Mouse (Mus musculus): ENCODE results near the gene Mrgprh.
"Not testable (repeated sequence)": the region's sequence is repeated elsewhere in the genome, so short reads cannot be mapped to it uniquely, and the experiment has no call there.

Mrgprh gene

DNA sequence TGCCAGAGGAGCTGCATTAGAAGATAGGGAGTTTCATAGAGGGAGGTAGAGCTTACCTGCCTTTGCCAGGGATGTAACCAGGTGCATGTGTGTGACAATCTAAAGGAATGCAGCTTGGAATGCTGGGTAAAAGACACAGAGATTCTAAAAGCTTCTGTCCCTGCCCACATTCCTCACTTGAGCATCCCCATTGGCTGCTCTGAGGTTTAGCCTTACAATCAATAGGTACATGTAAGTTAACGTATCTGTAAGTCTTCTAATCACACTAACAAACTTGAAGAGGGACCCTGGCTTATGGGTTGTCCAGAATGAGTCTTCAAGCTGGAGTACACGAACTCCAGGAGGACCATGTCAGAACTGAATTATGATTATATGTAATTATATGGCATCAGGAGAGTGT, 7.8 kb upstream of the Mrgprh start, which contains the start of gene Mas1:
Gene Mas1, minus strand, starts transcription at position 101 of the 400 bp plus-strand sequence.
- DNase-seq (ENCODE audit: low read depth, low spot score) = no peak

DNA sequence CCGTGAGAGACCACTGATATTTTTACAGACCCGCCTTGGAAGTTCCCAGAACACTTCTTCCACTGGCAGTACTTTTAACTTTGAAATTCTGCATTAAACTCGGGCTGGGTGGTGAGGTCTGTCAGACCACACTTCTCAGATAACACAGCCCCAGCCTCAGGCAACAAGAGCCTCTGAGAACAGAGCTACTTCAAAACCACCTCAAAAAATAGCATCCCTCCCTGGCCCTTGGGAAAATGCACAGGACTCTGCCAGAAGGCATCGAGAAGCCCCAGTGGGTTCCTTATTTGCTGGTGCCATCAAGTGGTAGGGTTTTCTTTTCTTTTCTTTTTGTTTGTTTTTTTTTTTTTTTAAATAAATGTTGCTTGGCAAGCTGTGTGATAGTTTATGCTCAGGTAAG, 7.2 kb upstream of the Mrgprh start:
- no peak for DNase-seq (ENCODE audit: low read depth, low spot score)

DNA sequence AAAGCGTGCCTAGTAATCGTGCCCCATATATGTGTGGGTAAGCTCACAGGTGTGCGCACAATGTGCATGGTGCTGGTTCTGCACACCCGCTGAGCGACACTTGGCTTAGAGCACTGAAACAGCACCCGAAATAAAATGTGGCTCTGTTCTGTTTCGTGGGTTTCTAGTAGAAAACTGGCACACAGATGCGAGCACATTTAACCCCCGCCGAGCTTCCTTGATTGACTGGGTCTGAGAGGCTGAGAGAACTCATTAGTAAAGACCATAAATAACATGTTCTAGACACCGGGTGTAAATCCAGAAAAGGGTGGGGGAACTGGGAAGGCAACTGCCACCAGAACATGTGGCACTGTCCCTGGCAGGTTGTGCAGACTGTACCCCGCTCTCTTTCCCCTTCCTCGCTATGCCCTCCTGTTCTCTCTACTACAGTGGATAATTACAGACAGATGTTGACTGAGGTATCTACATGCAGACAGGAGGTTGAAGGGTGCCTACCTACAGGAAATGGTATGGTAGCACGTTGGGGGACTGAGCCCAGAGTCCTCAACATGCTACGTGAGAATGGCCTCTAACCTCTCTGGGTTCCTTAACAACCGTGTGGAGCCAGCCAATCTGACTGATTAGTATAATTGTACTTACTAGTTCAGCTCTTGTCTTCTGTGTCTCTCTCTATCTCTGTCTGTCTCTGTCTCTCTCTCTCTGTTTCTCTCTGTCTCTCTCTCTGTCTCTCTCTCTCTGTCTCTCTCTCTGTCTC, 3.4 kb upstream of the Mrgprh start:
- DNase-seq (ENCODE audit: low read depth, low spot score) = no peak

GRCm38 (mm10) chr17:12880178-12880577, 4.3 kb downstream of the Mrgprh start:
- peak; percentile 69 for DNase-seq (ENCODE audit: low read depth, low spot score)

DNA sequence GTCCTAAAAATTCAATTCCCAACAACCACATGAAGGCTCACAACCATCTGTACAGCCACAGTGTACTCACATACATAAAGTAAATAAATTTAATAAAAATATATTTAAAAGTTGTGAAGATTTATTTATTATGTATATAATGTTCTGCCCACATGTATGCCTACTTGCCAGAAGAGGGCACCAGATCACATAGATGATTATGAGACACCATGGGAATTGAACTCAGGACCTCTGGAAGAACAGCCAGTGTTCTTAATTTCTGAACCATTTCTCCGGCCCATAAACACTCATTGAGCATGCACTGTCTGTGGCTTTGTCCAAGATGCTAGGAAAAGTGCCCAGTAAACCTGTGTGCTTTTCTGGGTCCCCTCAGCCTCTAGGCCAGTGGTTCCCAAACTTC, 5.4 kb downstream of the Mrgprh start:
- DNase-seq (ENCODE audit: low read depth, low spot score) = no peak

DNA sequence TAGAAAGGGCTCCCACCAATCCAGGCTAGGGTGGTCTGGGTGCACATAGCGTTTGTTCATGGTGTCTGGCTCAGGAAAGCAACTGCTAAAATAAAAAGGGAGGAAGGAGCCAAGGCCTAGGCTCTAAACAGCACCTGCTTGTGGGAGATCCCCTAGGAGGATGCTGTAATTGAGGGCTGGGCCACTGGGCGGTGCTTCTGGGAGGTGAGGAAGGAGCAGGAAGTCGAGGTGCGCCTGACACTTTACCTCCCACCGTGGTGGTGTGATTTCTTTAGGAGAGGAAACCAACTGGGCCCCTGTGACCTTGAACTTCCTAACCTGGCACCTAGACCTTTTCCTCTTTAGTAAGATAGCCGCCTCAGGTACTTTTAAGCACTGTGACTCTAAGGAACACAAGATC, 10.8 kb downstream of the Mrgprh start:
- DNase-seq (ENCODE audit: low read depth, low spot score) = no peak

DNA sequence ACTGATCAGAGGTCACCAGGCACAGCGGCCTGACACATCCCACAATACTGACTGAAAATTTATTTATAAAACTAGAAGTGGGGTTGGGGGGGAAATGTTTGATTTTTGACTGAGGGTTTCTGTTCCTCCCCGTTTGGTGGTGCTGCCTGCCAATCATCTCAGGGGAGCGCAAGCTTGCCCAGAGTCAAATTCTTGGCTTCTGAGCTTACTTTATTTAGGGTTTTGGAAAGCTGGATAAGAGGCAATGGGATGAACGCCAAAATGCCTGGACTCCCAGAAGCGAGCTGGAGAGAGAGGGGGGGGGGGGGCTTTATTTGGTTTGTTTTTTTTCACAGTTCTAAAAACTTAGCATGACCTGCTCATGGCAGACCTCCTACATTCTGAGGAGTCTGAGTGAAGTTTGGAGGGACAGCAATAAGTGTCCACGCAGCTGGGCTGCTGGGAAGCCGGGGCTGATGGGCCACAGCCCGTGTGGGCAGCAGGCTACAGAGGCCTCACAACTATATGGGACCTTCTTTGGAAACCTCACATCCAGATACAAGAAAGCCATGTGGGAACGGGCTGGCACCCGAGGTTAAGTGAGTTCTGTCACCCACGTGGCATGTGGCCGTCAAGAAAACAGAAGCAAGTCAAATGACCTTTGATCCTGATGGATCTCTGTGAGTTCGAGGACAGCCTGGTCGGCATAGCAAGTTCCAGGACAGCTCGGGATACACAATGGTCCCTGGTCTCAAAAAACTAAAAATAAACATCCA, 11.4 kb downstream of the Mrgprh start:
- DNase-seq (ENCODE audit: low read depth, low spot score) = no peak

DNA sequence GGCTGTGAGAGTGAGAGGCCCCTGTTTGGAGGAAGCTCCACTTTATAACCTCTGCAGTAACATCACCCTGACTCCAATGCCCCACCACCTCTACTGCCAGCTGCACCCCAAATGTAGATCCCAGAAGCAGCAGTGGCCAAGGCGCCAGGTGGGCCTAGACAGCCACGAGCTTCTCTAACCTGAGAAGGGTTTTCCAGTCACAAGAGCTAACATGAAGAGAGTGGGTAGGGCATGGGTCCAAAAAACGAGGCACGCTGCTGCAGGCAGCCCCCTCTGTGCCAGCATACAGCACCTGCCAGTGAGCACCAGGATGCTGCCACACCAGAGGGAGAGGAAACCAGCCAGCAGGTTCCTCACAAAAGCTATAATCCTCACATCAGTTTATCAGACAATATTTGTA, 15.2 kb downstream of the Mrgprh start:
- DNase-seq (ENCODE audit: low read depth, low spot score) = no peak

GRCm38 (mm10) chr17:12892033-12892432, 16.2 kb downstream of the Mrgprh start:
- DNase-seq (ENCODE audit: low read depth, low spot score) = no peak

DNA sequence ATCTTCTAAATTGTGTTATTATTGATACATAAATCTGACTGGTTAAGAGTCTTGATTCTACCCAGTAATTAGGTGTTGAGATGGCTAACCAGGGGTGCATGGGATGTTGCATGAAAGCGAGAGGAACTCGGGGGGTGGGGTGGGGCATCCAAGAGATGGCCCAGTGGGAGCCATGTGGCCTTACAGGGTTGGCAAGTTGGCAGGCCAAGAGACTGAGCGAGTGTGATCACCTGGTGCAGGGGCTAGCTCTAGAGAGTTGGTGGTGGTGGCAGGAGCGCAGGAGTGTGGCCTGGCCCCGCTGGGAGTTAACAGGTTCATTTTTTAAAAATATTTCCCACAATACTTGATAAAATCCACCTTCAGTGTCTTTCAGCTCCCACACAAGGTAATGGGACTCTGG, 21.8 kb downstream of the Mrgprh start:
- no peak for DNase-seq (ENCODE audit: low read depth, low spot score)

- not testable (repeated sequence) for DNase-seq (ENCODE audit: low read depth, low spot score)
Measured at GRCm38 (mm10) chr17:12898607-12899006, 22.8 kb downstream of the Mrgprh start.

DNA sequence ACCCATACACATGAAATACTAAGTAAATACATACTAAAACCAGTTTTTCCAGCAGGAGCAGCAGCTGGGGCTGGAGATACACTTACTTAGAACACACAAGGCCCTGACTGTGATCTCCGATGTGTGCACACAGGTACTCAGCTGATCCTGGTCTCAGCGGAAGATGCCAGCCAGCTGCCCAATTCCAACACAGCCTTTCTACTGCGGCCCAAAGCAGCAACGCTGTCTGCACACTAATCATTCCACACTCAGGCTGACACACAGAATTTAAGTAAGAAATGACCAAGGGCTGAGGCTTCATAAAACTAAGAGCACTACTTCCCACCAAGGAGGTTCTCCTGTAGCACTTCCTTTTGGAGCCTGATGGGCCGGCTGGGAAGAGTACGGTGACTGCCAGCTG, 26.5 kb downstream of the Mrgprh start:
- DNase-seq (ENCODE audit: low read depth, low spot score) = no peak

GRCm38 (mm10) chr17:12903372-12904333, 27.8 kb downstream of the Mrgprh start:
- DNase-seq (ENCODE audit: low read depth, low spot score) = no peak

DNA sequence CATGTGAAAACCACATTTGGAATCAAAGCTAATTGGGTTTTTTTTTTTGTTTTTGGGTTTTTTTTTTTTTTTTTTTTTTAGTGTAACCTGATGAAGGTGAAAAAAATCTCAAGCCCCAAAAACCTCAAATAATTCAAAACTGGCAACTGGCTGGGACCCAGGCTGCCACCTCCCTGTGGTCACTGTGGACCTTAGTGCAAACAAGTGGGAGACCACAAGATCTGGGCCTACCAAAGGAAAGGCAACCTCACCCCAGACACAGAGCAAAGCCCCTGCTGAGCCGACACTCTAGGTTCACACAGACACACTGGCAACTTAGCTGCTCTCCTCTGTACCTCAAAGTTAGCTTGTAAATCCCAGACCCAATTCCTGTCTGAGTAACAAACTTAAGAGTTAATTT, 28.5 kb downstream of the Mrgprh start:
- DNase-seq (ENCODE audit: low read depth, low spot score) = no peak

GRCm38 (mm10) chr17:12905810-12906209, 30.0 kb downstream of the Mrgprh start:
- DNase-seq (ENCODE audit: low read depth, low spot score) = no peak

- no peak for DNase-seq (ENCODE audit: low read depth, low spot score)
Measured at GRCm38 (mm10) chr17:12906436-12906835, 30.6 kb downstream of the Mrgprh start.

- no peak for DNase-seq (ENCODE audit: low read depth, low spot score)
Measured at GRCm38 (mm10) chr17:12909361-12910280, 33.8 kb downstream of the Mrgprh start, which contains the start of gene Pnldc1. Gene Pnldc1, minus strand, starts transcription at chr17:12910230.

DNA sequence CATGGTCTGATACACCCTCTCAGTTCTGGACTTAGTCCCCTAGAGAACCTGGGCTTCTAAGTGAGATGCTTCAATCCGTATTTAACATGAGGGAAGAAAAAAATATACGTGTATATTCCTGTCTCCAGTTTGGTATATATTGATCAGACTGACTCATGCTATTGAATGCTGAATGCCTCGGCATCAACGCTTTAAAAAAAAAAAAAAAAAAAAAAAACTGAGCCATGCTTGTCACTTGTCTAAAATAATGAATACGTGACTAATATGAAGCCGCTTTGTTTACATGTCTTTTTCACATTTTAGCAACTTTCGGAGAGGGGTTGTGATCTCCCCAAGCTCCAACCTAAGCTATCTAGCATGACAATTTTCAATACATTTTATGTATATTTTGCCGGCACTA, 34.6 kb downstream of the Mrgprh start:
- DNase-seq (ENCODE audit: low read depth, low spot score) = no peak

GRCm38 (mm10) chr17:12915488-12915880, 39.6 kb downstream of the Mrgprh start, which contains the start of gene Tcp1:
Gene Tcp1, plus strand, starts transcription at chr17:12915701.
- DNase-seq (ENCODE audit: low read depth, low spot score) = no peak

- peak; percentile 97 for DNase-seq (ENCODE audit: low read depth, low spot score)
Measured at GRCm38 (mm10) chr17:12915881-12916583, 40.2 kb downstream of the Mrgprh start, which contains the start of gene Mrpl18. Gene Mrpl18, minus strand, starts transcription at chr17:12916345.

Data from skeletal muscle tissue, adult 2 months (tissue).